Mouse (Mus musculus) G1E-ER4 (cell line): Measurements from ENCODE around the gene Ryr3. TPM values are rescaled to one million over a fixed set of nuclear protein-coding genes. Genes with fewer than 3 reads are reported as not detected.

ENCODE experiments used
- GATA1 ChIP-seq: IDR thresholded peaks from one replicate; pipeline ENCODE4 v1.8.0; 2012; ENCODE audit warnings: low read length, inconsistent platforms
- polyA plus RNA-seq: library from polyadenylated mRNA; stranded (reverse); fragments of >175 nt; gene quantifications from 2 replicates; pipeline ENCODE4 v1.2.3, GENCODE M21; 2012

Gene Ryr3
- not detected in 2 replicates for polyA plus RNA-seq

DNA sequence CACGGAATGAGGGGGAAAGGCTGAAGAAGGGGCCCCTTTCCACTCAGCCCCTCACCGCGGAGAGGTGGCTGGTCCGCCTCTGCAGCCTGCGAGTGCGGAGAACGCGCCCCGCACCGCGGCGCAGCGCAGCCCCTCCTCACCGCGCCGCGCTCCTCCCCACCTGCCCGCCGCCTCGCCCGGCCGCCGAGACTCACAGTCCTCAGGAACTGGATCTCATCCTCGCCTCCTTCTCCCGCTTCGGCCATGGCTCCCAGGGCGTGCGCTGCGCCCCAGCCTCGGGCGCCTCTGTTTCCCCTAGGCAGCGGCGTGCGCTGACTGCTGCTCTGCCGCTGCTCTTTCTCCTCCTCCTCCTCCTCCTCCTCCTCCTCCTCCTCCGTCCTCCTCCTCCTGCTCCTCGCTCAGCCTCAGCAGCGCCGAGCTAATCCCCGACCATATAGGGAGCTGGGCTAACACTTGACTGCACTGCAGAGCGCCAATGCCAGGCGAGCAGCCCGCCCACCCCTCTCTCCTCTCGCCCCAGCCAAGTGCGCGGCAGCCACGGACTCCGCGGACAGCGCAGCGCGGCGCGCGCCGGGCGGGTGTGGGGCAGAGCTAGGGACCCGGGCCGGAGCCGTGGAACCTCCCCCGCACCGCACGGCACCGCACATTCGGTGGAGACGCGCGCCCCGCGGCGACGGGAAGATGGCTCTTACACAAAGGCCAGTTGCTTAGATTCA is at the start of gene Ryr3:
Gene Ryr3, minus strand, starts transcription at position 351 of the 716 bp plus-strand sequence.
- no peak for TF ChIP-seq GATA1

DNA sequence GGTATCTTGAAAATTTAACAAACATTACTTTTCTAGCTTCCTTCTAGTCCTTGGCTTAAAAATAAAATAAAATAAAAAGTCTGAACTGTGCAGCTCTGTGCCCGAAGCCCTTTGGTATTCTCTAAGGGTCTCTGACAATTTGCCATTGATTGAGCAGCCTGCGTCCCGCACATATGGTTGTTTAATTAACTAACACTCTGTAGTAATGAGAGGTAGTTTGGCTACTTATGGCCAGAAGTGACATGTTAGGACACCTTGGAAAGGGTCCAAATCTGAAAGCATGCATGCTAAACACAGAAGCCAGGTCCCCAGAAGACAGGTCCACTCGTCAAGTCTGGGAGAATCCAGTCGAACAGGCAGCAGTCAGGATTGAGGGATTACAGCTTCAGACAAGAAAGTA is 22.0 kb upstream of the Ryr3 start:
- TF ChIP-seq GATA1: no peak

DNA sequence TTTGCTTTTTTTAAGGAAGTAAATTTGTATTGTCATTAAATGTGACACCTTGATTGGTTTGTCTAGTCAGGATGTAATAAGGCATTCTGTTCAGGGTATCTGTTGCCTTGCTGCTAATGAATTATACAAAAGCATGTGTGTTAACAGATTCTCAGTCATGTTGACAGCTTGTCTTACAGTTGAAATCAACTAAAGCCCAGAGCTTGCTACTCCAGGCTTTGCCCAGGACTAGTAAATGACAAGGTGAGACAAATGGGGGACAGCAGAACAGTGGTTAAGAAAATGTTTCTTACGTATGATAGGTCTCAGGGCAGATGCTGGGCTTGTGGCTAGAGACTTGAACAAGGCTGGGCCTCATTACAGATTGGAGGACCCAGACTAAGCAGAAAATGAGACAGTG is 20.1 kb upstream of the Ryr3 start:
- no peak for TF ChIP-seq GATA1

DNA sequence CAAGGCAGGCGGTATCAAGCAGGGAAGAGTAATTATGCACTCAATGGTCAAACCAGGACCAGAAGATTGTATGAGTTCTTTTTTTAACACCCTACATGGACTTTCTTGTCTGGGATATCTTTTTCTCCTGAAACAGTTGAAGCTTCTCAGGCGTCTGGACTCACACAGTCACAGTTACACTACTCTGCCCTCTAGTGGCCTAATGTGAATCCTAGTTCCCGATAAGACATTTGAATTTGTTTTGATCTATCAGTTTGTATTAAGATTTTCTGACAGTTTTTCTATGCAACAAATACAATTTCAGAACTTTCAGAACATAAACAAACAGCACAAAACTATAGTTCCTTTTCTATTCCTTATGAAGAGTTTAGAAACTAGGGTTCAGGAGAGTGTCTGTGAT is 17.7 kb upstream of the Ryr3 start:
- TF ChIP-seq GATA1: no peak

DNA sequence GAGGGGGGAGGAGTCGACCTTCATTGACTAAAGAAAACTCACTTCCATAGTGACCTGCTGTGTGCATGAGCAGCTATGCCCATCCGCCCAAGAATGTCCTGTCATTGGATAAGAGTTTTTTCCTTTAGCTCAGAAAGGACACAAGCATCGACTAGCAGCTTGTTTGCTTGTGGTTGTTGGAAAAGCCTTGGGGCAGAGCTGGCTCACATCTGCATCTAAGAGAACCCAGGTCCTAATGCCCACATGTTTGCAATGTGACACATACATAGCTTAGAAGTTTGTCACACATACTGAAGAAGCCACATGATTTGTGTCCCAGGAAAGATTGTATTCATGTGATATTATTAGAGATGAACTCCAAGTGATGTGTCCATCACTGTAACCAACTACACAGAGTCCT is 16.5 kb upstream of the Ryr3 start:
- TF ChIP-seq GATA1: no peak

DNA sequence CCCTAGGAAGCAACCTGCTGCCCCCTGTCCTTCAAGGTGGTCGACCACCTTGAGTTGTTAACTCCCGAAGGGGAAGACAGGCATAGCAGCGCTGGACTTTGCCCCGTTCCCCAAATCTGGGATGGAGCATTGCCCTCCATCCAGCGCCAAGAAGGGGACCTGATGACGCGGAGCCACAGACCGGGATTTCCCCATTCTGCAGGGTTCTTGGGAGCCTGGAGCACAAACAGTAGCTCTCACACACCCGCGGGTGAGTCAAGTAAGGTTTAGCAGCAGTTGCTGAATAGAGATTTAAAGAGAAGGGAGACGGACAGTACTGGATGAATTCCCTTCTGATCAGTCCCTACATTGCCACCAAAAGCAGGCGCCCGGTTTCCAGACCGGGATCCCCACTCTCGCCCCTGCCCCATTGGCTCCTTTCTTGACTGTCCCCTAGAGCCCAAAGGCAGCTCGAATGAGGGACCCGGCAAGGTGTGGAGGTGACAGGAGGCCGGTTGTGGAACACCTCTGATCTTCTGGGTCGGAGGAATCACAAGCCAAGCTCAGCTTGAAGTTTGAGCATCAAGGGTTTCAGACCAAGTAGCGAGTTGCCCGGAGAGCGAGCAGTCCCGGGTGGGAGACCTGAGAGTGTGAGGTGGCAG is 671 bp downstream of the Ryr3 start:
- TF ChIP-seq GATA1: no peak

DNA sequence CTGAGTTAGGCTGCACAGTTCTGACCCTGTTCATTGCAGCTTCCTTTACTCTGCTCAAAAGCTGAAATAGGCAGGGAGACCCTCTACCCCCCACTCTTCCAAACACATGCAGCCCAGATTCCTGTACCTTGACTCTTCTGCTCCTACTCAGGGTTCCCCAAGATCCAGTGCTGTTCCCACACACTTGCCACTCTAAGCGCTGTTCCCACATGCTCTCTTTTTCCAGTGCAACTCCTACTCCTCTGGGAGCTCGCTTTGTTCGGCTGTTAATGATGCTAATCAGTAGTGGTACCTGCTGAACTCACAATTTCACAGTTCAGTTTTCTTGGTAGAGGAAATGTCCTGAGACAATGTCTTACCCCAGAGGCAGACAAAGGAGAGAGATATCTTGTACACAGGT is 6.9 kb downstream of the Ryr3 start:
- TF ChIP-seq GATA1: no peak

DNA sequence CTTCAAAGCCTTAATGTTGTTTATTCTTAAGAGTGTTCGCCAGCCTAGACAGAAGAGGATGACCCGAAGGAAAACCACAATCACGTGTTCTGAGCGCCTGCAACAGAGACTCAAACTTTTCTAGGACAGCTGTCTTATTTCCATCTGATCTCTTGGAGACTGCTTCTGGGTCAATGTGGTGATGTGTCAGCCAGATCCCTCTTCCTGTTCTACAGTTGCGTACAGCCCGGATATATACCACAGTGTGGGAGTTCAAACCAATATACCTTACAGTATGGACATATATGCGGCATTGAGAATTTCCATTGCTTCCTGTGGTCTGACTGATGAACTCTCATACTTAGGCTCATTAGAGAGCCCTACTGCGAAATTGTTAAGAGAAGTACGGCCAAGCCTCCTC is 7.6 kb downstream of the Ryr3 start:
- TF ChIP-seq GATA1: no peak

DNA sequence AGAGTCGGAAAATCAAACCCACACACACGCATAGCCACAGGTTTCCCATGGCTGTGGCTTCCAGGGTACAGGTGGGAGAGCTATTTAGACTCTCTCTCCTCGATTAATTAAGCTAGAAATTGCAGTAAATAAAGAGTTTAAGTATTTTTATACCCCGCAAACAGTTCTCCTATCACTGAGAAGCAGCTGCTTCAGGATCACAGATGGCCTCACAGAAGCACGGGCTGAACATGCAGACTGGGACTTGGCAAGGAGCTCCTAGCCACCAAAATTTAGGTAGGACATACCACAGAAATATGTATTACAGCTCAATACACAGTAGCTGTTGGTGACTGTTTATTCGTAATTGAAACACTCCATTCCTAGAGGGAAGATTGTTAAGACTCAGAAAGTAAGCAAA is 14.0 kb downstream of the Ryr3 start:
- TF ChIP-seq GATA1: no peak

DNA sequence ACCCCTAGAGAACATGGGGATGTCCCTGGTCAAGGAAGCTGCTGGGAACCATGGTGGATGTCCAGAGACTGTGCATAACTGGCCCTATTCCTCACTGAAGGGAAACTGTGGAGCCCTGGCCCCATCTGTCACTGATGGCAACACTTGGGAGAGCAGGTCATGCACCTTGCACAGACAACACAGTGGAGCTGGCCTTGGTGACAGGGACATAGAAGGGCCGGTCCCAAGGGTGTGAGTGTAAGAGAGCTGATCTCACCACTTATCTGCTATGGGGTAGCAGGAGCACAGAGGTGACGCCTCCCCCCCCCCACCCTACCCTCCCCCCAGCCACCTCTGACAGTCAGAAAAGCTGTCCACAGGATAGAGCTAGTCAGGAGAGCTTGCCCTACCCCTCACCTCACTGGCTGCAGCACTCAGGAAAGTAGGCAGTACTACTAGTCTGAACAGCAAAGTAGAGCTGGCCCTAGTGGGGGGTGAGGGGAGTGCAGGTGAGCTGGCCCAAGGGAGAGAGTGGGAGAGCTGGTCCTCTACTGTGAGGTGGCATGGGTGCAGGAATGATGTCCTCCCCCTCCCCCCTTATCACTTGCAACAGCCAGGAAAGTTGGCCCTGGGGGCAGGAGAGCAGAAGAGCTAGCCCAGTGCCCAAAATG is 17.7 kb downstream of the Ryr3 start:
- no peak for TF ChIP-seq GATA1

DNA sequence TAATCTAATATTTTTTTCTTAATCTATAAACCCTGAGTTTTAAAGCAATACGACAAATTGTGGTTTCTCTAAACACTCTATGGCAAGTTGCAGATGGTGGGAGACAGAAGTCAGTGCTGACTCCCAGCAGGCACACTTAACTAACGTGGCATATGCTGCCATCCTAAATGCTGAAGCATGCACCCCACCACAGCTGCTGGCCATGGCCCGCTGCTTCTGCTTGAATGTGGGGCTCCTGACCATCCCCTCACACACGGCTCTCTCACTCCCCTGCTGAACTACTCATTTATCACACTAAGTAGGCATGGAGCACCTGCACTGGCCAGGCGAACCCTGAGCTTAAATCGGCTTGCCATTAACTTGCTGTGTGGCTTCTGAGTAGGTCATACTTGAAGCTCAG is 29.7 kb downstream of the Ryr3 start:
- no peak for TF ChIP-seq GATA1

DNA sequence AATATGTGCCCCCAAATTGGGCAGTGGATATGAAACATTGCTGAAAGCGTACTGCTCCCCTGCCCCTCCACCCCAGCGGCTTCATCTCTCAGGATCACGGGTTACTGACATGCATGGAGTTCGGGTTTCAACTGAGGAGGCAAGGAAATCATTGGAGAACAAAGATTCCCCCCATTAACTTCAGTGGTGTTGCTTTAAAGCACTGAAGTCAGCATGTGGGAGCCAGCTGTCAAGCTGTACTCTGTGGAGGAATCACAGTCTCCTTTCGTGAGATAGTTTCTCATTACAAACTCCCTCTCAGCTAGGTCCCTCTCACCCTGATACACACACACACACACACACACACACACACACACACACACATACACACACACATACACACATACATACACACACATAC is 35.2 kb downstream of the Ryr3 start:
- no peak for TF ChIP-seq GATA1

DNA sequence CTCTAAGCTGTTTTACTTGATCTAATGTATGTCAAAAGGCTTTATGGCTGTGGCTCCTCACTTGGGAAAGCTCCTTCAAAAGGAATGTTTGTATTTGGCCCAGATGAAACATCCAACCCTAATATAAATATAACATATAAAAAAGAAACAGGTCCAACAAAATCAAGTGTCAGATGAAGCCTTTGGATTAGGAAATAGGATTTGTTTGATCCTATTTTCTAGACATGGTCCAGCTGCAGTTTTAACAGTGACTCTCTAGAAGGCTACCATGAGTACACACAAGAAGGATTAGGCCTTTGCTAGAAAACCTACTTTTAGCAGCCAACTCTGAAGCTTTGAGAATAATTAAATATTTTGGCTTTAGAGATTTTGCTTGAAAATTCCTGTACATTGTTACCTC is 38.8 kb downstream of the Ryr3 start:
- no peak for TF ChIP-seq GATA1

DNA sequence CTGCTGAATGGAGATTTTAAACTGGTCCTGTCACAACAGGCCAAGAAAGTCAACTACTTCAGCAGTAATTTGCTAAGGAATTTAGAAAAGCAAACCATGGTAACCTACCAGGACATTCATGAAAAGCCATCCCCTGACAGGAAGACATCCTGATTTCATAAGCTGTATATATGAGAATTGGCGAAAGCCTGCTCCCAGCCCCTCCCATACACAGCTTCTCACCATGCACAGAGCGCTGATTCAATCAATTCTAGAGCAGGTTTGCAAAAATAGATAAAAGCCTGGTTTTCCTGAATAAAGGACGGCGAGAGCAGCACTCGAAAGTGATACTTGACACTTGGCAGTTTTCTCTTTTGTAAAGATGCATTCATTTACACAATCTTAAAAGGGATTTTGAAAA is 40.6 kb downstream of the Ryr3 start:
- no peak for TF ChIP-seq GATA1

DNA sequence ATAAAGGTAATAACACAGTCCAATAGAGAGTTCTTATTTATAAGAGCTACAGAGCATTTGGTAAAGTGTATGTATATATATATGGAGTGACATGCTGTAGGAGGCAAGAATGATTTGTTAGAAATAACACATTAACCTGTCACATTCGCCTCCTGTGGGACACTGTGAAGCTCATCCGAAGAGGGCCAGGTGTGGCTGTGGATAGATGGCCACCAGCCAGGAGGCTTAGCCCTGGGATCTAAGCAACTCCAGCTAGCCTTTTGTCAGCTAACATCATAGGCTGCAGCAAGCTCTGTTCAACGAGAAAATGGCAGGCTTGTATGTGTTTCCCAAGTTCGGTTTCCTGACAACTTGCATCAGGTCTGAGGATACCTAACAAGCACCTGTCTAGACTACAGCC is 48.8 kb downstream of the Ryr3 start:
- TF ChIP-seq GATA1: no peak

DNA sequence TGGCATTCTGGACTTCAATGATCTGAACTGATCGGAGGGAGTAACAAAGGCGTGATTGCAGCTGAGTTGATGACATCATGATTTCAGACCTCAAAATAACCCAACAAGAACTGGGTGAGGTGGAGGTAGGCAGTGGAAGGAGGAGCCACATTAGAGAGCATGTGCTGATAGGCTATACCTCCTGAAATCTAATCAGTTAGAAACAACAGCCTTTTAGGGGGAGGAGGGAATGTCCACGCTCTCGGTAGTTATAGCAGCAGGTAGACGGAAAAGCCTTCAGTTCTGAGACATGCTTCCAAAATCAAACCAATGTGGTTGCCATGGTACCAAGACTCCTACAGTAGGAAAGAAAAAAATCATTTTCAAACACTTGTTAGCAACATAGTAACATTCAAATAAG is 55.4 kb downstream of the Ryr3 start:
- no peak for TF ChIP-seq GATA1

DNA sequence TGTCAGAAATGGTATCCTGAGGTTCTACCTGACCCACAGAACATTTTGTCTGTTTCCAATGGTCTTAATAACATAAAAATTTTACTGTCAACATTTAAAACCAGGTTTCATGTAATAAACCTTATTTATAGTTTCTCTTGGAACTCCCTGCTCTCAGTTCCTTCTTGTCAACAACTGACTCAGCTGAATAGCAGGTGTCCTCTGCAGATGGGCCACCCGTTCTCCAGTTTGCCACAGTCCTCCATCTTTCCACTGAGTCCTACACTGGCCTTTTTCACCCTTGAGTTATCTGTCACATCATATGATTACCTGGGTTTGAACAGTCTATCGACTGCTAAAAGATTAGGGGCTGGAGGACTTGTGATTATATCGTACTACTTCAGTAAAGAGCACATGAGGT is 79.1 kb downstream of the Ryr3 start:
- no peak for TF ChIP-seq GATA1

DNA sequence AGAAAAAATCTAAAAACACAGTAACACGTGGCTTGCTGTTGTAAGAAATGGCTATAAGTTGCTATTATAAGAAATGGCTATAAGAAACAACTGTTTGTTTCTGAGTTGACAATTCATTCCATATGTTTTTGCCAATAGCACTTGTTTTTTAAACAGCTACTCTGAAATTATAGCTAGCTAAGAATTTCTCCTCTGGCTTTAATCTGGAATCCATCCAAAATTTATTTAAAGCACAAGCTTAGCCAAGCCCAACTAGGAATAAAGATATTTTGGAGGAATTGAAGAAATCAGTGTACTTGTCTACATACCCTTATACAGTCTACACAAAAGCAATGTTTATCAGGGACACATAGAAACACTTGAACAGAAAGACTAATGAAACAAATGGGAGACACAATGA is 93.4 kb downstream of the Ryr3 start:
- TF ChIP-seq GATA1: no peak
